Mouse (Mus musculus) B cell, adult 67 days (primary cell): ENCODE data around the gene Olfr1420. TPM values are rescaled to one million over a fixed set of nuclear protein-coding genes. Genes with fewer than 3 reads are reported as not detected.

Experiments
- total RNA-seq, 2 experiments: library from RNA; stranded (reverse); gene quantifications; 4 replicates each; pipeline ENCODE4 v1.2.4; 2023

Gene Olfr1420
- not detected for total RNA-seq

GRCm38 (mm10) chr19:11886265-11886664 is at the start of gene Olfr1420:
TSS of gene Olfr1420 (plus strand) at chr19:11886565.

GRCm38 (mm10) chr19:11839119-11839518 is 47.2 kb upstream of the Olfr1420 start, which contains the start of gene Olfr1417:
TSS of gene Olfr1417 (minus strand) at chr19:11839219.

GRCm38 (mm10) chr19:11860966-11861365 is 25.4 kb upstream of the Olfr1420 start, which contains the start of gene Olfr1418:
TSS of gene Olfr1418 (minus strand) at chr19:11861066.

GRCm38 (mm10) chr19:11875006-11875405 is 11.4 kb upstream of the Olfr1420 start, which contains the start of gene Olfr1419:
TSS of gene Olfr1419 (minus strand) at chr19:11875106.

GRCm38 (mm10) chr19:11912037-11912532 is 25.7 kb downstream of the Olfr1420 start, which contains the start of gene Patl1:
TSS of gene Patl1 (plus strand) at chr19:11912399.

Other genes starting within 250 kb of the Olfr1420 start
- not detected for gene Ms4a3, start 245.7 kb upstream of the Olfr1420 start, total RNA-seq
- gene Oosp2, start 226.0 kb upstream of the Olfr1420 start, total RNA-seq = 1 to 10 TPM in 1 of 2 experiments, not detected in 1; 1.5 TPM
- gene Oosp1, start 195.4 kb upstream of the Olfr1420 start, total RNA-seq = 1 to 10 TPM in 1 of 2 experiments, under 1 TPM in 1; 0.93 to 1.2 TPM
- gene Oosp3, start 189.5 kb upstream of the Olfr1420 start, total RNA-seq = not detected
- not detected for gene Gif, start 139.0 kb upstream of the Olfr1420 start, total RNA-seq
- 10 to 100 TPM; 28.3 to 28.4 TPM for gene Mrpl16, start 116.2 kb upstream of the Olfr1420 start, total RNA-seq
- 1 to 10 TPM; 1.0 TPM for gene Stx3, start 67.2 kb upstream of the Olfr1420 start, total RNA-seq
- not detected for gene Olfr1417, start 47.3 kb upstream of the Olfr1420 start, total RNA-seq
- gene Olfr1418, start 25.5 kb upstream of the Olfr1420 start, total RNA-seq = not detected
- gene Olfr1419, start 11.5 kb upstream of the Olfr1420 start, total RNA-seq = not detected
- 10 to 100 TPM; 57.4 to 69.2 TPM for gene Patl1, start 25.8 kb downstream of the Olfr1420 start, total RNA-seq
- gene Osbp, start 79.4 kb downstream of the Olfr1420 start, total RNA-seq = 10 to 100 TPM; 57.4 to 58.1 TPM
- gene Olfr1423, start 154.8 kb downstream of the Olfr1420 start, total RNA-seq = not detected
- gene Olfr1424, start 176.1 kb downstream of the Olfr1420 start, total RNA-seq = not detected
- gene Olfr1425, start 191.2 kb downstream of the Olfr1420 start, total RNA-seq = not detected
- not detected for gene Olfr1426, start 205.4 kb downstream of the Olfr1420 start, total RNA-seq
- not detected for gene Olfr1427, start 216.8 kb downstream of the Olfr1420 start, total RNA-seq
- not detected for gene Olfr1428, start 229.3 kb downstream of the Olfr1420 start, total RNA-seq
- gene Olfr76, start 236.6 kb downstream of the Olfr1420 start, total RNA-seq = not detected